Mouse (Mus musculus): ENCODE results near the gene Ifitm10.

DNA sequence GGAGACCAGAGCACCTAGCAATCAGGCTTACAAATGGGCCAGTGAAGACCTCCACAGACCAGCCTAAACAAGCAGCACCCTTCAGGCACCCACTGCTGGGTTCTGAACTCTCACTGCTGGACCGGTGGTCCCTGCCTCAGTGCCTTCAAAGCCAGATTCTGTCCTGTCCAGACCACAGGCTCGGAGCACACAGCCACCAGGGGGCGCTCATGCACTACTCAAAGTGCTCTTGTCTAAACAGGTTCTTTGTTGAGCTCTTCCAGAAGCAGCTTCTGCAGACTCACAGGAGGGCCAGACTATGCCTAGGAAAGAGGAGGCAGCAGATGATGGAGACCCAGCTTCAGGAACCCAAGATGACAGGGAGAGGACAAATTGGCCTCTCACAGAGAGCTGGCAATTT is 39.3 kb downstream of the Ifitm10 start:
- TF ChIP-seq CTCF (IDR thresholded peaks at IDR 0.05; ENCODE audit: extremely low read depth, insufficient read length, insufficient replicate concordance, low read depth, low read length) = peak; percentile 90
- no peak for TF ChIP-seq POLR2A (IDR thresholded peaks at IDR 0.05; ENCODE audit: low read depth, low read length)

All from small intestine, adult 2 months (tissue).